Mouse (Mus musculus): ENCODE measurements around the gene Morc1.

DNA sequence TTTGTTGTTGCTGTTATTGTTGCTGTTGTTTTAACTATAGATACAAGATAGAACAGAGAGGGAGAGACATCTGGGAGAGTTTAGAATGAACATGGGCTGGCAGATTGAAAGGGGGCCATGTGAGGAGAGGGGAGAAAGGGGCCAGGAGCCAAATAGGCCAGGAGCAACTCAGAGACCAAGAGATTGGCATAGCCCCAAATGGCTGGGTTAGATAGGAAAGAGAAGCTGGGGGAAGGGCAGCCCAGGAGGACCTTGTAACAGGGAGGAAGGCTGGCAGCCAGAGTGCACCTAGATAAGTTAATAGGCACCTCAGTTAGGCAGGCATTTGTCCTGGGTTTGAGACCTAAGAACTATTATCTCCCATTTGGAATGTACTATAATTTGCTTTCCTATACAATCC, 6.4 kb downstream of the Morc1 start:
- TF ChIP-seq GABPA (IDR thresholded peaks at IDR 0.05; ENCODE audit: insufficient replicate concordance, low read depth, low read length): no peak
- no peak for TF ChIP-seq CTCF (conservative IDR thresholded peaks at IDR 0.05 in 1 of 2, IDR thresholded peaks at IDR 0.05 in 1 of 2; ENCODE audit: low read depth in 2 of 2, low read length in 2 of 2)
- no peak for TF ChIP-seq ZKSCAN1 (IDR thresholded peaks at IDR 0.05; ENCODE audit: borderline replicate concordance, low read depth, low read length)
- no peak for TF ChIP-seq HCFC1 (IDR thresholded peaks at IDR 0.05; ENCODE audit: low read depth, low read length)
- no peak for TF ChIP-seq MAFK (IDR thresholded peaks at IDR 0.05; ENCODE audit: insufficient replicate concordance, low read length)
- TF ChIP-seq POLR2A (IDR thresholded peaks at IDR 0.05; ENCODE audit: low read depth, low read length): no peak
- TF ChIP-seq NRF1 (IDR thresholded peaks at IDR 0.05; ENCODE audit: low read depth, low read length): no peak
- TF ChIP-seq MXI1 (IDR thresholded peaks at IDR 0.05; ENCODE audit: low read depth, low read length): no peak
